Mouse (Mus musculus) liver, embryonic 12.5 days (tissue): ENCODE data around the gene 4930519G04Rik. TPM values are rescaled to one million over a fixed set of nuclear protein-coding genes. Genes with fewer than 3 reads are reported as not detected.
A peak's percentile ranks its signal among the peaks of the same experiment; 100 is the strongest.
"Not testable (repeated sequence)": the region's sequence is repeated elsewhere in the genome, so short reads cannot be mapped to it uniquely, and the experiment has no call there.

Experiments used
- ATAC-seq: fragments of 200-750 bp; cut with Nextera tagmentation; 2 replicates; pipeline ENCODE4 v1.8.0; 2017; ENCODE audit warnings: moderate number of reproducible peaks, mild to moderate bottlenecking, moderate library complexity
- H3K27ac ChIP-seq: fragments of 300-500 bp; sonication (generic); 2 replicates; pipeline ENCODE4 v1.5.1; 2016; ENCODE audit warnings: mild to moderate bottlenecking
- H3K27me3 ChIP-seq: fragments of 300-500 bp; sonication (generic); replicated peaks from 2 replicates; pipeline ENCODE4 v1.6.1; 2016; ENCODE audit warnings: mild to moderate bottlenecking, moderate library complexity
- H3K36me3 ChIP-seq: fragments of 300-500 bp; sonication (generic); 2 replicates; pipeline ENCODE4 v1.6.1; 2016; ENCODE audit warnings: mild to moderate bottlenecking, moderate library complexity
- H3K4me1 ChIP-seq: fragments of 300-500 bp; sonication (generic); 2 replicates; pipeline ENCODE4 v1.6.1; 2016
- H3K4me2 ChIP-seq: fragments of 300-500 bp; sonication (generic); 2 replicates; pipeline ENCODE4 v1.6.1; 2016; ENCODE audit warnings: mild to moderate bottlenecking, moderate library complexity
- H3K4me3 ChIP-seq: fragments of 300-500 bp; sonication (generic); 2 replicates; pipeline ENCODE4 v1.5.1; 2016; ENCODE audit warnings: mild to moderate bottlenecking, moderate library complexity
- H3K9ac ChIP-seq: fragments of 300-500 bp; sonication (generic); 2 replicates; pipeline ENCODE4 v1.6.1; 2016; ENCODE audit warnings: mild to moderate bottlenecking, moderate library complexity
- H3K9me3 ChIP-seq: fragments of 300-500 bp; sonication (generic); replicated peaks from 2 replicates; pipeline ENCODE4 v1.6.1; 2016; ENCODE audit warnings: mild to moderate bottlenecking, moderate library complexity
- WGBS: fragments of 180-500 bp; shearing (Covaris S2); methylation state at CpG from one replicate; pipeline ENCODE4 v1.1.7; 2016; ENCODE audit not compliant: insufficient replicate concordance; 5-methylcytosine and 5-hydroxymethylcytosine counted together
- polyA plus RNA-seq: library from polyadenylated mRNA; unstranded; fragments of >200 nt; fragmentation: Nextera tagmentation; extraction: Ambion mirVana; gene quantifications from 2 replicates; pipeline ENCODE4 v1.2.1, GENCODE M21; 2016

4930519G04Rik gene
- polyA plus RNA-seq, 1 experiment from 2014 or later, result not detected

DNA sequence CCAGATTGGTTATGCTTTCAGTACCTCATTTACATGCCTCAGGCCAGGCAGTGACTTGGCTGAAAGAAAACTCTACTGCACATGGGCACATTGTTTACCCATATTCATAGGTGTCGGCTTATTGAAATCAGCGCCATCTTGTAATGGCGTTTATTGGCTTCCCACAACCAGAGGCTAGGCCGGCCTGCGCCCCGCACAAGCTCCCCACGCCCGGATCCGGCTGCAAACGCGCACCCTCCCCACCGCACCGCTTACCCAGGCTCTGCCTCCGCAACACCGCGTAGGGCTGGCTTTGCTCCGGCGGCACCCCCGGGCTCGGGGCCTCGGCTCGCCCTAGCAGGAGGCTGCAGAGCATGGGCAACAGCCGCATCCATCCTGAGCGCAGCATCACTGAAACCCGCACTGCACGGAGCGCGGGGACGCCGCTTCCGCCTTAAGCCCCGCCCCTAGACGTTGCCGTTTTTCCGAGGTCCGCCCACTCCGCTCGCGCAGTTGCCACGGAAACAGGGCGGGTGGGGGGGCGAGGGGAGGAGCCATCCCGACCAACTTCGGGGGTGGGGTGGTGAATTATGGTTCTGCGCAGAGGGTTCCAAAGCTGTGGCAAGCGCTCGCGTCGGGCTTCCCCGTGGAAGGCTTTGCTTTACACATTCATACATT lies 39.8 kb upstream of the 4930519G04Rik start:
- peaks cover 18% of the 10 kb centered on the region; the same call in 1 of the 2 replicates for H3K36me3 ChIP-seq
- peak; percentile 83 for ATAC-seq
- H3K4me1 ChIP-seq, result peaks cover 53% of the 10 kb centered on the region
- peak overlapping the region; percentile 84 for H3K9ac ChIP-seq
- H3K4me3 ChIP-seq, result peak overlapping the region; percentile 86
- WGBS, result 0% methylated on average over 50 of the region's 50 CpGs
- no peaks in the 10 kb centered on the region for H3K9me3 ChIP-seq
- H3K4me2 ChIP-seq, result peak overlapping the region; percentile 81
- peak overlapping the region; percentile 81 for H3K27ac ChIP-seq
- no peaks in the 10 kb centered on the region for H3K27me3 ChIP-seq

DNA sequence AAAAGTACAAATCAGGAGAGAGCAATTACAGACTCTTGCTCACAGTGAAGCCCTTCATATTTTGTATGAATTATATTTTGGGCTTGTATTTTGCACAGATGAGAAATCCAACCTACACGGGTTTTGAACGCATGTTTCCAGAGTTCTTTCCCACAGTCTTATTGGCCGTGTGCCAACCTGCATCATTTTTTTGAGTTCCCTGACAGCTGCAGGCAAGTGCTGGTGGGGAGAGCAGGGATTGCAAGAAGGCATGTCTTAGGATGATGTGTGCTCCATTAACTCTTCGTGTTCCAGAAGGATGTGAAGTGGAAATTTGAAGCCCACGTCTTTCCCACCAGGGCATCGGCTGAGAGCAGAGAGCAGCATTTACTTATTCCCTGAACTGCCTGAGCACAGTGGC lies 36.9 kb upstream of the 4930519G04Rik start:
- Histone ChIP-seq H3K9me3 (peaks cover 3% of the 10 kb centered on the region; the same call in 1 of the 2 replicates), H3K27ac (no peak overlapping the region), H3K9ac (no peak overlapping the region), H3K4me1 (peaks cover 26% of the 10 kb centered on the region), H3K4me2 (no peak overlapping the region), H3K27me3 (no peaks in the 10 kb centered on the region), H3K36me3 (peaks cover 11% of the 10 kb centered on the region), H3K4me3 (no peak overlapping the region)
- no peak for ATAC-seq
- WGBS, result 64% methylated on average over 6 of the region's 6 CpGs

DNA sequence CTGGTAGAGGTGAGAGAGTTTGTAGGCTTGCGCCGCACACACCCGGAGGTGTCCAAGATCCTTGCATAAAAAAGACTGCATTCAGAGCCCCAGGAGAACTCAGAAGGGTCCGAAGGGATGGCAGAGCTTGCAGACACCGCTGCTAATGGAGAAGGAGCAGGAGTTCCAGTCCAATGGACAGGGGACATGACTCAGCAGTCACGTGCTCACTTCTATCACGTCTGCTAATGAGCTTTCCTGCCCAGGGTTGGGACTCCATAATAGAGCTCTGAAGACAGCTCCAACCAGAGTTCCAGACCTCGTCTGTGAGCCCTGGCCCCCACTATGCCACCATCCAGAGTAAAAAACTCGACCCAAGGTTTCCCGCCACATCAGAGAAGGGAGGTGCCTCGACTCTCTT lies 35.3 kb upstream of the 4930519G04Rik start:
- peak; percentile 55; the same call in 1 of the 2 replicates for ATAC-seq
- WGBS, result 61% methylated on average over 11 of the region's 11 CpGs
- peaks cover 11% of the 10 kb centered on the region; the same call in 1 of the 2 replicates for H3K9me3 ChIP-seq

DNA sequence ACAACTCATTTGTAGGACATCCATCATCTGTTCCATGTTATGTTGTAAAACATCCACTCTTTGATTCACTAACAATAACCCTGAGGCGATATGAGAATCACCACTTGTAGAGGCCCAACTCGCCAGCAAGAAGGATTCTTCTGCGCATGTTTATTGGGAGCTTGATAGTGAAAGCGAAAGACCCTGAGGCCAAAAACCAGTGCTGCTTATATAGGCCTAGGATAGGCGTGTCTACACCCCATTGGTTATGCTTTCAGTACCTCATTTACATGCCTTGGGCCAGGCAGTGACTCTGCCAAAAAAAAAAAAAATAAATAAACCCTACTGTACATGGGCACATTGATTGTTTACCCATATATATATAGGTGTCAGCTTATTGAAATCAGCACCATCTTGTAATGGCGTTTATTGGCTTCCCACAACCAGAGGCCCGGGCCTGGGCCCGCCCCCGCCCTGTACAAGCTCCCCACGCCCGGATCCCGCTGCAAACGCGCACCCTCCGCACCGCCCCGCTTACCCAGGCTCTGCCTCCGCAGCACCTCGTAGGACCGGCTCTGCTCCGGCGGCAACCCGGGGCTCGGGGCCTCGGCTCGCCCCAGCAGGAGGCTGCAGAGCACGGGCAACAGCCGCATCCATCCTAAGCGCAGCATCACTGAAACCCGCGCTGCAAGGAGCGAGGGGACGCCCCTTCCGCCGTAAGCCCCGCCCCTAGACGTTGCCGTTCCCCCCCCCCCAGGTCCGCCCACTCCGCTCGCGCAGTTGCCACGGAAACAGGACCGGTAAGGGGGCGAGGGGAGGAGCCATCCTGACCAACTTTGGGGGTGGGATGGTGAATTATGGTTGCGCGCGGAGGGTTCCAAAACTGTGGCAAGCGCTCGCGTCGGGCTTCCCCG lies 30.4 kb upstream of the 4930519G04Rik start, which contains the start of gene 1500011B03Rik:
1500011B03Rik (minus strand) TSS at position 673 of the 893 bp plus-strand sequence.
- WGBS, result 8% methylated on average over 53 of the region's 53 CpGs
- peak within 1 kb of the TSS; percentile 84 for H3K4me3 ChIP-seq
- H3K4me1 ChIP-seq, result peaks cover 30% of the 10 kb centered on the region
- peaks cover 17% of the 10 kb centered on the region for H3K36me3 ChIP-seq
- ATAC-seq, result peak; percentile 66
- peak within 1 kb of the TSS; percentile 93 for H3K4me2 ChIP-seq
- H3K27me3 ChIP-seq, result 0 out of 2 replicates have a peak, but pooled peaks cover 4% of the 10 kb centered on the region
- peak within 1 kb of the TSS; percentile 72 for H3K9ac ChIP-seq
- peaks cover 11% of the 10 kb centered on the region; the same call in 1 of the 2 replicates for H3K9me3 ChIP-seq
- H3K27ac ChIP-seq, result peak within 1 kb of the TSS; percentile 55; the same call in 1 of the 2 replicates

More for the DNA sequence above, 35.3 kb upstream of the 4930519G04Rik start:
- peaks cover 15% of the 10 kb centered on the region for H3K4me1 ChIP-seq
- no peaks in the 10 kb centered on the region for H3K27me3 ChIP-seq
- 0 out of 2 replicates have a peak overlapping the region, but pooled peaks have one; percentile 14 for H3K27ac ChIP-seq
- no peak overlapping the region for H3K4me3 ChIP-seq
- no peak overlapping the region for H3K4me2 ChIP-seq
- peaks cover 17% of the 10 kb centered on the region for H3K36me3 ChIP-seq
- H3K9ac ChIP-seq, result peak overlapping the region; percentile 10; the same call in 1 of the 2 replicates

DNA sequence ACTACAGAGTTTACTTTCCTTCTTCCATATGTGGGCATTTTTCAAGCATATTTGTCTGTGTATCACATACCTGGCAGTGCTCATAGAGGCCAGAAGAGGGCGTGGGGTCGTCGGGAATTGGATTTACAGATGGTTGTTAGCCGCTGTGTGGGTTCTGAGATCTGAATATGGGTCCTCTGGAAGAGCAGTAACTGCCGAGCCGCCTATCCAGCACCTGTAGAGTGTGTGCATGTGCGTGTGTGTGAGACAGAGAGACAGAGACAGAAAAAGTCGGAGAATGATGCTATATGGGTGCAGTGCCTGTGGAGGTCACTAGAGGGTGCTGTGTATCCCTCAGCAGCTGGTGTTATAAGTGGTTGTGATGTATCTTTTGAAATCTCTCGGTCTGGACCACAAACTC lies 29.3 kb upstream of the 4930519G04Rik start:
- ATAC-seq, result no peak
- H3K4me2 ChIP-seq, result peak overlapping the region; percentile 93
- WGBS, result 9% methylated on average over 9 of the region's 9 CpGs
- H3K4me1 ChIP-seq, result peaks cover 26% of the 10 kb centered on the region
- peaks cover 11% of the 10 kb centered on the region; the same call in 1 of the 2 replicates for H3K9me3 ChIP-seq
- peak overlapping the region; percentile 84 for H3K4me3 ChIP-seq
- H3K36me3 ChIP-seq, result peaks cover 17% of the 10 kb centered on the region
- H3K27ac ChIP-seq, result 0 out of 2 replicates have a peak overlapping the region, but pooled peaks have one; percentile 36
- 0 out of 2 replicates have a peak, but pooled peaks cover 4% of the 10 kb centered on the region for H3K27me3 ChIP-seq
- peak overlapping the region; percentile 7; the same call in 1 of the 2 replicates for H3K9ac ChIP-seq

DNA sequence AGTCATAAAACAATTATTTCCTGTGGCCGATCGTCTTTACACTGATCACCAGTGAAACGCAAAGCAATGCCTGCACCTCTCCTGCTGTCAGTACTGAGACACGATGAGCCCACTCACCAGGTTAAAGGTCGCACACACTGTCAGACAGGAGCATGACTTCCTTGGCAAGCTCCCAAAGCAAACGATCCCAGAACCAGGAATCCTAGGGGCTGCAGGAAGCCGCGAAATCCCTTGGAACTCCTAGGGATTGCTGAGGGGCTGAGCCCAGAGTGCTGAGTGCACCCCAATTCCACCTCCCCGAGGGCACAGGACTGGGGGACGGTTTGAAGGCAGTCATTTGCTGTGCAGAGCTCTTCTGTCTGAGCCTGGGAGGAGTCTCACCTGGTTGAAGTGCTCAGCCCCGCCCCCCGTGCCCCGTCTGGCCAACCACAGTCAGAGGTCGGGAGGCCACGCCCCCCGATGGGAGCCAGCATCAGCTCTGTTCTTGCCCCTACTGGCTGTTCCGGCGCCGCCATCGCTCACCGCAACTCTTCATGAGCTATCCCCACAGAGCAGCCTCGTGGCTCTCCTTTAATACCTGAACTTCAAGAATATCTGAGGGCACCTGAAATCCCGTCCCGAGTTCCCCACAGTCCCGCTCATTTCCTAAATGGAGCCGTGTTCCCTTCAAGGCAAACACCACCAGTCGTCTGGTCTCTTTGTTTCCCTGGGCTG lies 27.3 kb upstream of the 4930519G04Rik start:
- Histone ChIP-seq H3K36me3 (peaks cover 13% of the 10 kb centered on the region), H3K4me3 (peak overlapping the region; percentile 55), H3K4me1 (peaks cover 26% of the 10 kb centered on the region), H3K27ac (peak overlapping the region; percentile 36; the same call in 1 of the 2 replicates), H3K27me3 (0 out of 2 replicates have a peak, but pooled peaks cover 4% of the 10 kb centered on the region), H3K9ac (peak overlapping the region; percentile 63), H3K4me2 (peak overlapping the region; percentile 77), H3K9me3 (peaks cover 11% of the 10 kb centered on the region; the same call in 1 of the 2 replicates)
- WGBS, result 9% methylated on average over 26 of the region's 27 CpGs
- ATAC-seq, result peak; percentile 91

DNA sequence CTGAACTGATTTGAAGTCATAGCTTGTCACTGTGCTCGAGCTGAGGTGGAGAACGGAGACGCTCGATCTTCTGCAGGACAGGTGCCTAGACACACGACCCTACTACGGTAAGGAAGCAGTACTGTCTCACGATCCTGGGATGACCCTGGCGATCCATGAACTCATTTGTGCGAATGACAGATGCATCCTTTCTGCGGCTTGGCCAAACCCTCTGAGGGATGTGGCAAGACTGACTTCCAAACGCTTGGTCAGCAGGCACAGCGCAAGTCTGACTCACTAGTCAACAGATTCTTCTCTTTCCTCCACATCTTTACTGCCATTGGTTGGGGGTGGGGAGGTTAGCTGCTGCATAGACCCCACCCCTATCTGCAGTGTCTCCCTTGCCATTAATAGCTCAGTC lies 26.0 kb upstream of the 4930519G04Rik start:
- WGBS, result 61% methylated on average over 12 of the region's 12 CpGs
- Histone ChIP-seq H3K9me3 (no peaks in the 10 kb centered on the region), H3K9ac (no peak overlapping the region), H3K27ac (no peak overlapping the region), H3K4me1 (peaks cover 26% of the 10 kb centered on the region), H3K27me3 (0 out of 2 replicates have a peak, but pooled peaks cover 4% of the 10 kb centered on the region), H3K36me3 (peaks cover under 1% of the 10 kb centered on the region; the same call in 1 of the 2 replicates), H3K4me2 (no peak overlapping the region), H3K4me3 (no peak overlapping the region)
- no peak for ATAC-seq

DNA sequence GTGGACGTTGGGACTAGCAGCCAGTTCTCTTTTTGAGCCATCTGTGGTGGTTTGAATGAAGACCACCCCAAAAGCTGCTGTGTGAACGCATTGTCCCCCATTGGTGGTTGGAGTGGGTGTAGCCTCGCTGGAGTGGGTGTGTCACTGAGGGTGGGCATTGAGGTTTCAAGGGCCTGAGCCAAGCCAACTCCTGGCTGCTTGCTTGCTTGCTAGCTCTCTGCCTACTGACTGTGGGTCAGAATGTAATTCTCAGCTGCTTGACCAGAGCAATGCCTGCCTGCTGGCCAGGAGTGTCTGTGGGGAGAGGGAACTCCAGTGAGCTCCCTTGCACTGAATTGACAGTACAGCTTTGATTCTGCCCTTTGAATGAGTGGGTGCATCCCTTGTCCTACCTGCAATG lies 23.7 kb upstream of the 4930519G04Rik start:
- Histone ChIP-seq H3K27me3 (0 out of 2 replicates have a peak, but pooled peaks cover 4% of the 10 kb centered on the region), H3K4me2 (no peak overlapping the region), H3K27ac (no peak overlapping the region), H3K9ac (no peak overlapping the region), H3K9me3 (no peaks in the 10 kb centered on the region), H3K36me3 (no peaks in the 10 kb centered on the region), H3K4me1 (peaks cover 13% of the 10 kb centered on the region), H3K4me3 (no peak overlapping the region)
- 58% methylated on average over 3 of the region's 3 CpGs for WGBS
- ATAC-seq, result no peak

DNA sequence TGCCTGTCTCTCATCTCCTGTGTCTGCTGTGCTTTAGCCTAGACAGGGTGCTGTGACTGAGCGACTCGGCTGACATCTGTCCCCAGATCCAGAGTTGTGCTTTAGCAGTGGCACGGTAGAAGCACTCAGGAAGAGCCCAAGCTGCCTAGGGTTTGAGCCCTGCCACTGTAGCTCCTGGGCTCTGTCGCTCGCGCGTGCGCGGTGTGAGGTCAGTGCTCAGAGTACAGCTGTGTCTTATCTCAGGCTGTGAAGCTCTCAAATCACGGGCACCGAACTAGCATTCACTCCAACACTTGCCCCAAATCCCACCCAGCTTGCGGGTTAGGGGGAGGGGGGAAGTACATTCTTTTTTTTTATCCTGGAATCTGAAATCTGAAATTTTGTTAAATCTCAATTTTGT lies 16.6 kb upstream of the 4930519G04Rik start:
- no peak overlapping the region for H3K27ac ChIP-seq
- no peak overlapping the region for H3K4me2 ChIP-seq
- ATAC-seq, result no peak
- H3K4me1 ChIP-seq, result no peaks in the 10 kb centered on the region
- H3K27me3 ChIP-seq, result peaks cover 21% of the 10 kb centered on the region; the same call in 1 of the 2 replicates
- no peaks in the 10 kb centered on the region for H3K9me3 ChIP-seq
- H3K9ac ChIP-seq, result no peak overlapping the region
- no peaks in the 10 kb centered on the region for H3K36me3 ChIP-seq
- H3K4me3 ChIP-seq, result no peak overlapping the region
- 45% methylated on average over 12 of the region's 12 CpGs for WGBS

DNA sequence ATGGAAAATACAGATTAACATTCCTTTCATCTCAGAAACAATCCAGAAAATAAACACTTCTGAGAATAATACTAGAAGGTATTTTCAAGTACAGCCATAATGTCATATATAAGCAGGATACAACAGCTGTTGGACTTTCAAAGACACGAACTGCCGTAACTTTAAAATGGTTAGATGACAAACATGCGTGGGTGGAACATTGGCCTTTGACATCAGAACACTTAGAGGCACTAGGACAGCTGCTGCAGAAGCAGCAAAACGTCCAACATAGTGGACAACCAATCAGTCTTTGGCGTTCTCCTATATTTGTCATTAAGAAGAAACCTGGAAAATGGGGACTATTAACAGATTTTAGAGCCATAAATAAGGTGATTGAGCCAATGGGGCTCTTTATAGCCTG lies 13.0 kb upstream of the 4930519G04Rik start:
- not testable (repeated sequence) for H3K27ac ChIP-seq, H3K4me2 ChIP-seq, H3K9me3 ChIP-seq, ATAC-seq, H3K4me3 ChIP-seq, H3K36me3 ChIP-seq, H3K4me1 ChIP-seq, H3K9ac ChIP-seq
- peaks cover 43% of the 10 kb centered on the region for H3K27me3 ChIP-seq
- WGBS, result 50% methylated on average over 5 of the region's 5 CpGs

DNA sequence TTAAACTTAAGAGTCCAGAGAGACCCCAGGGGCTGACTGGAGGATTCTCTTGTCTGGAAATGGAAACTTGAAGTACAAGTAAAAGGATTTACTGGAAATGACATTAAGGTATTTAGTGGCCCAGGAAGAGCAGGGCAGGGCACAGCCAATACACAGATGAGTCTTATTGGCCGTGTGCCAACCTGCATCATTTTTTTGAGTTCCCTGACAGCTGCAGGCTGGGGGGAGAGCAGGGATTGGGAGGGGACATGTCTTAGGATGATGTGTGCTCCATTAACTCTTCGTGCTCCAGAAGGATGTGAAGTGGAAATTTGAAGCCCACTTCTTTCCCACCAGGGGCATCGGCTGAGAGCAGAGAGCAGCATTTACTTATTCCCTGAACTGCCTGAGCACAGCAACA lies 11.3 kb upstream of the 4930519G04Rik start:
- ATAC-seq, result not testable (repeated sequence)
- 50% methylated on average over 3 of the region's 3 CpGs for WGBS
- peaks cover 45% of the 10 kb centered on the region for H3K27me3 ChIP-seq

More for the DNA sequence above, 11.3 kb upstream of the 4930519G04Rik start:
- H3K4me1 ChIP-seq, H3K9ac ChIP-seq, H3K4me2 ChIP-seq, H3K27ac ChIP-seq, H3K4me3 ChIP-seq, H3K36me3 ChIP-seq, H3K9me3 ChIP-seq: not testable (repeated sequence)
